Mouse (Mus musculus): Measurements from ENCODE around the gene Elmod2. TPM values are rescaled to one million over a fixed set of nuclear protein-coding genes. Genes with fewer than 3 reads are reported as not detected.

The Elmod2 gene
- polyA plus RNA-seq (2015; fragmentation: Nextera tagmentation; extraction: Ambion mirVana), result 18.5 and 21.6 TPM in 2 replicates

GRCm38 (mm10) chr8:83331899-83332697 lies at the start of gene Elmod2:
TSS of gene Elmod2 (minus strand) at chr8:83332486.
- peak within 1 kb of the TSS; percentile 81 for H3K4me2 ChIP-seq (ENCODE audit: low read length)
- H3K4me3 ChIP-seq (ENCODE audit: low read length), result peak within 1 kb of the TSS; percentile 79
- H3K4me1 ChIP-seq (ENCODE audit: control insufficient read depth, insufficient read depth, low read depth, low read length), result peaks cover 10% of the 10 kb centered on the region
- H3K9me3 ChIP-seq (ENCODE audit: control insufficient read depth, low read length), result no peaks in the 10 kb centered on the region
- ATAC-seq, result peak; percentile 99
- peaks cover 10% of the 10 kb centered on the region for H3K36me3 ChIP-seq (ENCODE audit: control insufficient read depth, insufficient read depth, low read length)
- no peaks in the 10 kb centered on the region for H3K27me3 ChIP-seq (replicated peaks; ENCODE audit: control insufficient read depth, insufficient read depth, low read length)
- peak within 1 kb of the TSS; percentile 73 for H3K9ac ChIP-seq (ENCODE audit: low read depth, low read length)
- H3K27ac ChIP-seq (ENCODE audit: low read depth, low read length), result peak within 1 kb of the TSS; percentile 80
- under 1% methylated on average over 69 of the region's 85 CpGs for WGBS

- no peak overlapping the region for H3K4me3 ChIP-seq (ENCODE audit: low read length)
- no peaks in the 10 kb centered on the region for H3K4me1 ChIP-seq (ENCODE audit: control insufficient read depth, insufficient read depth, low read depth, low read length)
- H3K9ac ChIP-seq (ENCODE audit: low read depth, low read length), result no peak overlapping the region
- no peaks in the 10 kb centered on the region for H3K36me3 ChIP-seq (ENCODE audit: control insufficient read depth, insufficient read depth, low read length)
- H3K27me3 ChIP-seq (replicated peaks; ENCODE audit: control insufficient read depth, insufficient read depth, low read length), result no peaks in the 10 kb centered on the region
- no peak overlapping the region for H3K27ac ChIP-seq (ENCODE audit: low read depth, low read length)
- no peak overlapping the region for H3K4me2 ChIP-seq (ENCODE audit: low read length)
- H3K9me3 ChIP-seq (ENCODE audit: control insufficient read depth, low read length), result no peaks in the 10 kb centered on the region
- ATAC-seq, result no peak
- WGBS, result 86% methylated on average over 2 of the region's 2 CpGs
These were observed 48.7 kb upstream of the Elmod2 start for GRCm38 (mm10) chr8:83381016-83381415.

- H3K9ac ChIP-seq (ENCODE audit: low read depth, low read length), result no peak overlapping the region
- no peaks in the 10 kb centered on the region for H3K36me3 ChIP-seq (ENCODE audit: control insufficient read depth, insufficient read depth, low read length)
- H3K27me3 ChIP-seq (replicated peaks; ENCODE audit: control insufficient read depth, insufficient read depth, low read length), result no peaks in the 10 kb centered on the region
- H3K4me2 ChIP-seq (ENCODE audit: low read length), result no peak overlapping the region
- H3K27ac ChIP-seq (ENCODE audit: low read depth, low read length), result no peak overlapping the region
- H3K9me3 ChIP-seq (ENCODE audit: control insufficient read depth, low read length), result no peaks in the 10 kb centered on the region
- H3K4me1 ChIP-seq (ENCODE audit: control insufficient read depth, insufficient read depth, low read depth, low read length), result no peaks in the 10 kb centered on the region
- ATAC-seq, result no peak
- 79% methylated on average over 4 of the region's 4 CpGs for WGBS
- H3K4me3 ChIP-seq (ENCODE audit: low read length), result no peak overlapping the region
These were observed 47.9 kb upstream of the Elmod2 start for GRCm38 (mm10) chr8:83380141-83380540.

GRCm38 (mm10) chr8:83377231-83377630 lies 44.9 kb upstream of the Elmod2 start:
- Histone ChIP-seq H3K4me3 (ENCODE audit: low read length) (no peak overlapping the region), H3K36me3 (ENCODE audit: control insufficient read depth, insufficient read depth, low read length) (no peaks in the 10 kb centered on the region), H3K27ac (ENCODE audit: low read depth, low read length) (no peak overlapping the region), H3K9ac (ENCODE audit: low read depth, low read length) (no peak overlapping the region), H3K9me3 (ENCODE audit: control insufficient read depth, low read length) (no peaks in the 10 kb centered on the region), H3K27me3 (replicated peaks; ENCODE audit: control insufficient read depth, insufficient read depth, low read length) (no peaks in the 10 kb centered on the region), H3K4me2 (ENCODE audit: low read length) (no peak overlapping the region), H3K4me1 (ENCODE audit: control insufficient read depth, insufficient read depth, low read depth, low read length) (no peaks in the 10 kb centered on the region)
- ATAC-seq, result no peak

GRCm38 (mm10) chr8:83363156-83363769 lies 31.0 kb upstream of the Elmod2 start:
- WGBS, result 73% methylated on average over 7 of the region's 7 CpGs
- Histone ChIP-seq H3K9me3 (ENCODE audit: control insufficient read depth, low read length) (no peaks in the 10 kb centered on the region), H3K4me3 (ENCODE audit: low read length) (no peak overlapping the region), H3K9ac (ENCODE audit: low read depth, low read length) (no peak overlapping the region), H3K27ac (ENCODE audit: low read depth, low read length) (no peak overlapping the region), H3K4me2 (ENCODE audit: low read length) (no peak overlapping the region), H3K27me3 (replicated peaks; ENCODE audit: control insufficient read depth, insufficient read depth, low read length) (no peaks in the 10 kb centered on the region), H3K36me3 (ENCODE audit: control insufficient read depth, insufficient read depth, low read length) (no peaks in the 10 kb centered on the region), H3K4me1 (ENCODE audit: control insufficient read depth, insufficient read depth, low read depth, low read length) (no peaks in the 10 kb centered on the region)
- ATAC-seq, result no peak

- Histone ChIP-seq H3K4me3 (ENCODE audit: low read length) (no peak overlapping the region), H3K4me1 (ENCODE audit: control insufficient read depth, insufficient read depth, low read depth, low read length) (no peaks in the 10 kb centered on the region), H3K36me3 (ENCODE audit: control insufficient read depth, insufficient read depth, low read length) (no peaks in the 10 kb centered on the region), H3K27ac (ENCODE audit: low read depth, low read length) (no peak overlapping the region), H3K27me3 (replicated peaks; ENCODE audit: control insufficient read depth, insufficient read depth, low read length) (no peaks in the 10 kb centered on the region), H3K9me3 (ENCODE audit: control insufficient read depth, low read length) (no peaks in the 10 kb centered on the region), H3K9ac (ENCODE audit: low read depth, low read length) (no peak overlapping the region), H3K4me2 (ENCODE audit: low read length) (no peak overlapping the region)
- ATAC-seq, result no peak
- 96% methylated on average over 2 of the region's 2 CpGs for WGBS
These were observed 19.0 kb upstream of the Elmod2 start for GRCm38 (mm10) chr8:83351315-83351714.

GRCm38 (mm10) chr8:83348263-83348662 lies 16.0 kb upstream of the Elmod2 start, which contains the start of gene Mgat4d:
TSS of gene Mgat4d (plus strand) at chr8:83348471.
- no peak within 1 kb of the TSS for H3K9ac ChIP-seq (ENCODE audit: low read depth, low read length)
- H3K4me2 ChIP-seq (ENCODE audit: low read length), result no peak within 1 kb of the TSS
- no peak within 1 kb of the TSS for H3K27ac ChIP-seq (ENCODE audit: low read depth, low read length)
- no peaks in the 10 kb centered on the region for H3K4me1 ChIP-seq (ENCODE audit: control insufficient read depth, insufficient read depth, low read depth, low read length)
- no peaks in the 10 kb centered on the region for H3K27me3 ChIP-seq (replicated peaks; ENCODE audit: control insufficient read depth, insufficient read depth, low read length)
- no peaks in the 10 kb centered on the region for H3K9me3 ChIP-seq (ENCODE audit: control insufficient read depth, low read length)
- ATAC-seq, result no peak
- 90% methylated on average over 18 of the region's 18 CpGs for WGBS
- no peak within 1 kb of the TSS for H3K4me3 ChIP-seq (ENCODE audit: low read length)
- no peaks in the 10 kb centered on the region for H3K36me3 ChIP-seq (ENCODE audit: control insufficient read depth, insufficient read depth, low read length)

GRCm38 (mm10) chr8:83342693-83343092 lies 10.4 kb upstream of the Elmod2 start:
- Histone ChIP-seq H3K9me3 (ENCODE audit: control insufficient read depth, low read length) (no peaks in the 10 kb centered on the region), H3K27me3 (replicated peaks; ENCODE audit: control insufficient read depth, insufficient read depth, low read length) (no peaks in the 10 kb centered on the region), H3K36me3 (ENCODE audit: control insufficient read depth, insufficient read depth, low read length) (no peaks in the 10 kb centered on the region), H3K4me2 (ENCODE audit: low read length) (no peak overlapping the region), H3K4me1 (ENCODE audit: control insufficient read depth, insufficient read depth, low read depth, low read length) (no peaks in the 10 kb centered on the region), H3K4me3 (ENCODE audit: low read length) (no peak overlapping the region), H3K27ac (ENCODE audit: low read depth, low read length) (no peak overlapping the region), H3K9ac (ENCODE audit: low read depth, low read length) (no peak overlapping the region)
- ATAC-seq, result no peak

- no peak overlapping the region for H3K4me3 ChIP-seq (ENCODE audit: low read length)
- no peak overlapping the region for H3K4me2 ChIP-seq (ENCODE audit: low read length)
- H3K27ac ChIP-seq (ENCODE audit: low read depth, low read length), result no peak overlapping the region
- WGBS, result 85% methylated on average over 3 of the region's 3 CpGs
- H3K9me3 ChIP-seq (ENCODE audit: control insufficient read depth, low read length), result no peaks in the 10 kb centered on the region
- H3K9ac ChIP-seq (ENCODE audit: low read depth, low read length), result no peak overlapping the region
- H3K36me3 ChIP-seq (ENCODE audit: control insufficient read depth, insufficient read depth, low read length), result no peaks in the 10 kb centered on the region
- H3K27me3 ChIP-seq (replicated peaks; ENCODE audit: control insufficient read depth, insufficient read depth, low read length), result no peaks in the 10 kb centered on the region
- no peaks in the 10 kb centered on the region for H3K4me1 ChIP-seq (ENCODE audit: control insufficient read depth, insufficient read depth, low read depth, low read length)
- ATAC-seq, result no peak
These were observed 9.8 kb upstream of the Elmod2 start for GRCm38 (mm10) chr8:83342076-83342475.
